Mouse (Mus musculus) thymus, postnatal 0 days (tissue): ENCODE measurements around the gene Pias4. TPM values are rescaled to one million over a fixed set of nuclear protein-coding genes. Genes with fewer than 3 reads are reported as not detected.

Source experiments
- DNase-seq: peaks from one replicate; pipeline ENCODE4 v3.0.0-alpha.2; 2015; ENCODE audit warnings: low spot score
- polyA plus RNA-seq: library from polyadenylated mRNA; unstranded; fragments of >200 nt; fragmentation: Nextera tagmentation; extraction: Ambion mirVana; gene quantifications from 2 replicates; pipeline ENCODE4 v1.2.1, GENCODE M21; 2015

Gene Pias4
- polyA plus RNA-seq, 1 experiment from 2014 or later: 39.0 TPM

GRCm38 (mm10) chr10:81139529-81139846 is 28.2 kb downstream of the Pias4 start:
- DNase-seq: no peak

GRCm38 (mm10) chr10:81138821-81139528 is 28.7 kb downstream of the Pias4 start:
- no peak for DNase-seq

- DNase-seq: peak; percentile 79
Observed at GRCm38 (mm10) chr10:81138131-81138782, 29.5 kb downstream of the Pias4 start.

GRCm38 (mm10) chr10:81137252-81138130 is 30.2 kb downstream of the Pias4 start:
- peak; percentile 99 for DNase-seq

- DNase-seq: peak; percentile 83
Observed at GRCm38 (mm10) chr10:81136706-81137231, 31.0 kb downstream of the Pias4 start.

- peak; percentile 61 for DNase-seq
Observed at GRCm38 (mm10) chr10:81135831-81136705, 31.7 kb downstream of the Pias4 start.

GRCm38 (mm10) chr10:81134966-81135681 is 32.6 kb downstream of the Pias4 start, which contains the start of gene Zbtb7a:
TSS of gene Zbtb7a (plus strand) at chr10:81135220.
- peak; percentile 37 for DNase-seq

- peak; percentile 21 for DNase-seq
Observed at GRCm38 (mm10) chr10:81134181-81134587, 33.5 kb downstream of the Pias4 start.

GRCm38 (mm10) chr10:81123500-81123899 is 44.2 kb downstream of the Pias4 start:
- no peak for DNase-seq

GRCm38 (mm10) chr10:81122889-81123288 is 44.8 kb downstream of the Pias4 start:
- DNase-seq: no peak

- DNase-seq: no peak
Observed at GRCm38 (mm10) chr10:81120650-81121049, 47.1 kb downstream of the Pias4 start.

- no peak for DNase-seq
Observed at GRCm38 (mm10) chr10:81119625-81120024, 48.1 kb downstream of the Pias4 start.

GRCm38 (mm10) chr10:81112946-81113345 is 54.8 kb downstream of the Pias4 start:
- no peak for DNase-seq

GRCm38 (mm10) chr10:81106113-81106721 is 61.5 kb downstream of the Pias4 start:
- DNase-seq: peak; percentile 88

- peak; percentile 99 for DNase-seq
Observed at GRCm38 (mm10) chr10:81105565-81106112, 62.1 kb downstream of the Pias4 start, which contains the start of gene Map2k2. TSS of gene Map2k2 (plus strand) at chr10:81105915.
